Mouse (Mus musculus) liver, adult 2 months (tissue): ENCODE measurements around the gene Slc27a4.

ENCODE experiments used
- CTCF ChIP-seq: fragments of 200-500 bp; IDR thresholded peaks from 2 replicates; pipeline ENCODE4 v1.5.1; 2011; ENCODE audit warnings: low read depth, low read length, control low read depth
- POLR2A ChIP-seq: fragments of 200-500 bp; IDR thresholded peaks from 2 replicates; pipeline ENCODE4 v1.6.1; 2011; ENCODE audit warnings: low read length, control low read depth; ENCODE audit not compliant: insufficient read depth; ENCODE audit errors: extremely low read depth

GRCm38 (mm10) chr2:29857967-29858366 lies 55.5 kb downstream of the Slc27a4 start:
- no peak for TF ChIP-seq POLR2A
- no peak for TF ChIP-seq CTCF
